Mouse (Mus musculus) brain, embryonic 14.5 days (tissue): ENCODE data around the gene Hey2. TPM values are rescaled to one million over a fixed set of nuclear protein-coding genes. Genes with fewer than 3 reads are reported as not detected.

ENCODE experiments used
- DNase-seq: peaks from one replicate; pipeline ENCODE4 v3.0.0-alpha.2; 2011; ENCODE audit warnings: low read depth
- CTCF ChIP-seq: fragments of 200-500 bp; IDR thresholded peaks from 2 replicates; pipeline ENCODE4 v1.5.1; 2012; ENCODE audit warnings: inconsistent platforms, mild to moderate bottlenecking, moderate library complexity, borderline replicate concordance; ENCODE audit not compliant: insufficient read depth, insufficient read length; ENCODE audit errors: extremely low read depth
- POLR2A ChIP-seq: fragments of 200-500 bp; IDR thresholded peaks from 2 replicates; pipeline ENCODE4 v1.6.1; 2012; ENCODE audit warnings: mild to moderate bottlenecking, inconsistent platforms, borderline replicate concordance; ENCODE audit not compliant: poor library complexity, insufficient read depth, insufficient read length, severe bottlenecking; ENCODE audit errors: extremely low read depth
- polyA plus RNA-seq: library from polyadenylated mRNA; depleted of rRNA; stranded (reverse); fragments of >200 nt; gene quantifications from 2 replicates; pipeline ENCODE4 v1.2.3, GENCODE M21; 2012; rRNA removed

Gene Hey2
- polyA plus RNA-seq, 1 experiment: 11.2 TPM

- DNase-seq: no peak
- TF ChIP-seq CTCF (no peak), POLR2A (no peak)
Measured at GRCm38 (mm10) chr10:30786103-30786754, 56.4 kb downstream of the Hey2 start.

Other genes starting within 250 kb of the Hey2 start
- 6.2 and 6.6 TPM in 2 replicates for gene Trmt11, start 242.1 kb downstream of the Hey2 start, polyA plus RNA-seq
- gene Hint3, start 213.2 kb downstream of the Hey2 start, polyA plus RNA-seq: 8.7 and 10.4 TPM in 2 replicates
- gene Ncoa7, start 39.5 kb downstream of the Hey2 start, polyA plus RNA-seq: 12.3 and 17.2 TPM in 2 replicates